Mouse (Mus musculus) bone marrow macrophage, adult 2 months (primary cell): ENCODE results near the gene Tfb2m. TPM values are rescaled to one million over a fixed set of nuclear protein-coding genes. Genes with fewer than 3 reads are reported as not detected.

Source experiments
- H3K27ac ChIP-seq: 2 replicates; pipeline ENCODE4 v1.5.1; 2012; ENCODE audit warnings: low read depth, low read length; ENCODE audit not compliant: insufficient read depth
- H3K4me1 ChIP-seq: 2 replicates; pipeline ENCODE4 v1.6.1; 2012; ENCODE audit warnings: low read length; ENCODE audit not compliant: control insufficient read depth, insufficient read depth
- H3K4me3 ChIP-seq: 2 replicates; pipeline ENCODE4 v1.5.1; 2012; ENCODE audit warnings: mild to moderate bottlenecking, low read length, moderate library complexity; ENCODE audit not compliant: insufficient read depth
- CTCF ChIP-seq: IDR thresholded peaks from 2 replicates; pipeline ENCODE4 v1.5.1; 2012; ENCODE audit warnings: low read depth, mild to moderate bottlenecking, low read length, moderate library complexity
- POLR2A ChIP-seq: IDR thresholded peaks from 2 replicates; pipeline ENCODE4 v1.6.1; 2012; ENCODE audit warnings: mild to moderate bottlenecking, low read depth, low read length, borderline replicate concordance
- polyA plus RNA-seq: library from polyadenylated mRNA; stranded (reverse); fragments of >200 nt; gene quantifications from 2 replicates; pipeline ENCODE4 v1.2.4, GENCODE M21; 2012; ENCODE audit not compliant: missing spikeins, insufficient read depth, insufficient read length

Tfb2m gene
- polyA plus RNA-seq, 1 experiment = 17.1 TPM

DNA sequence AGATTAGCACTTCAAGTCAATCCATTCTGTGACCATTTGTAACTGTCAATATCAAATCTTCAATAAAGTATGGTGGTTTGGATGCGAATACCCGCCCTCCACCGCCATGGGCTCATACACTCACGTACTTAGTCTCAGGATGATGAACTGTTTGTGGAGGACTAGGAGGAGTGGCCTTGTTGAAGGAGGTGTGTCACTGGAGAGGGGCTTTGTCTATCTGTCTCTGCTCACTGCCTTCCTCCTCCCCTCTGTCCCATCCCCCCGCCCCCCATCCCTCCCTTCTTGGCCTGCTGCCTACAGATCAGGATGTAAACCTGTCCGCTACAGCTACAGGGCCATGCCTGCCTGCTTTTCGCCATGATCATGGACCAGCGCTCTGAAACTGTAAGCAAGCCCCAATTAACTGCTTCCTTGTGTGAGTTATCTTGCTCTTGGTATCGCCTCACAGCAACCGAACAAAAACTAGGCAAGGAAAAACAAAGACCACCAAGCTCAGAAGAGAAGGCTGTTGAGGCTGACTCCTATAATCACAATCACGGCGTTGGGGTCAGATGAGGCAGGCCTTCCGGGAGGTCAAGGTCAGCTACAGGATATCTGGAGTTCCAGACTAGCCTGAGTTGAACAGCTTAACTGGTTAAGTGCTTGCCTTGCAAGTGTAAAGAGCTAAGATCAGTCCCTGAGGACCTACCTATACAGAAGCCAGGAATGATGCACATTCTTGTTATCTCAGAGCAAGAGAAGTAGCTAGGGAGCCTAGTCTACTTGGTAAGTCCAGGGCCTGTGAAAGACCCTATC, 35.3 kb downstream of the Tfb2m start:
- Histone ChIP-seq H3K27ac (no peak overlapping the region), H3K4me1 (no peaks in the 10 kb centered on the region; the same call in 1 of the 2 replicates), H3K4me3 (no peak overlapping the region)
- TF ChIP-seq CTCF = no peak
- TF ChIP-seq POLR2A = no peak

DNA sequence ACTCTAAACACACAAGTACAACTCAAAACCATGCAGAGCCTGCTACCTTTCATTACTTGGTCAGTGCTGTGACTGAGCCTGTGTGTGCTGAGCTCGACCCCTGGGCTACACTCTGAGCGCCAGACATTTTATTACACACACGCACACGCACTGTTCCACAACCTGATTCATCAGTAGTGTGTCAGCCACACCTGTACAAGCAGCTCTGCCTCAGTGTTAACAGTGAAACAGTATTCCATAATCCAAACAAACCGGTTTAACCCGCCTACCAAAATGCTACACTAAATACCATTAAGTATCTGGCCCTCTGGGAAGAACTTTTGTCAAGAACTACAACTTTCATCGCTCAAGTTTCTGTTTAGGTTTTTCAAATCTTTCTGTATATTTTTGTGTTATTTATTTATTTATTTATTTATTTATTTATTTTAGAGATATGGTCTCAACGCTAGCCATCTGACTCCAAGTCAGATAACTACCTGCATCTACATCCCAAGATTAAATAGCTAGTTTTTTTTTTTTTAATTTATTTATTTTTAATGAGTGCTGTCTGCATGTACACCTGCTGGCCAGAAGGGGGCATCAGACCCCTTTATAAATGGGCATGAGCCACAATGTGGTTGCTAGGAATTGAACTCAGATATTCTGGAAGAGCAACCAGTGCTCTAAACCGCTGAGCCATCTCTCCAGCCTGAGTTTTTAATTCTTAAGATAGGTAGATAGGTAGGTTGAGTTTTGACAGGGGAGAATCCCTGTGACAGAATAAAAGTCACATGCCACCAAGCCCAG, 39.3 kb downstream of the Tfb2m start:
- TF ChIP-seq POLR2A = no peak
- TF ChIP-seq CTCF = no peak
- Histone ChIP-seq H3K27ac (no peak overlapping the region), H3K4me3 (no peak overlapping the region), H3K4me1 (peaks cover 2% of the 10 kb centered on the region; the same call in 1 of the 2 replicates)

DNA sequence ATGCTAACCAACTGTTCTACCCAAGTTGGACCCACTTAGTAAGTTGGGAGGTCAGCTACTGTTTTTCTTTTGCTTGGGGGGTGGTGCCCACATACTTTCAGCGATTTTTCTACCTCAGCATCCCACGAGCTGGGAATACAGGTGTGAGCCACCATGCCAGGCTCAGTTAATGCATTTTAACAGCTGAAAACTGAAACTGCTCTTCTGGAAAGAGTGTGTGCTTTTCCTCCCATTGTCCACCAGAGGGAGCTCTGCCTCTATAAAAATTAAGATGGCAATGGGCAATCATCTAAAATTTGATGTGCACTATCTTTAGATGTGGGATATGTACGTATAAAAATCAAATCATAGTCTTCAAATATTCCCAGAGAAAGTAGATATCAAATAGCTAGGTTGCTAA, 43.5 kb downstream of the Tfb2m start:
- no peak overlapping the region for H3K27ac ChIP-seq
- TF ChIP-seq CTCF (peak; percentile 39; the same call in 1 of the 2 replicates), POLR2A (no peak)
- H3K4me1 ChIP-seq = 0 out of 2 replicates have a peak, but pooled peaks cover 4% of the 10 kb centered on the region
- H3K4me3 ChIP-seq = no peak overlapping the region

DNA sequence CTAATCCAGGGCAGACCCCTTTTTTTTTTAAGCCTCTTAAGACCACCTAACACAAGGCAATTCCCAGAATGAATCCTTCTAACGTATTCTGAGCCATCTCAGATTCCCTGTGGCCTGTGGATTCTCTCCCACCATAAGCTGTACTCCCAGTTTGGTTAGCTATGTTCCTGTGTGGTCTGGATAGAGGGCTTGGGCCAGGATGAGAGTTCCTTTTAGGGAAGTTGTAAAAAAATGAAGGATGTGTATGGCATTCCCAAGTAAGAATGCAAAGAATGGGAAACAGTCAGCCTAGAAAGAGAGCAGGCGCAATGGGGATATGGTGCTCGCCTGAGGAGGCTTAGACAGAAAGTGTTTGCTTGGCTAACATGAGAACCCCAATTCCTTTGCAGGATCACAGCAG, 46.8 kb downstream of the Tfb2m start:
- Histone ChIP-seq H3K4me3 (no peak overlapping the region), H3K27ac (no peak overlapping the region), H3K4me1 (0 out of 2 replicates have a peak, but pooled peaks cover 4% of the 10 kb centered on the region)
- TF ChIP-seq CTCF (no peak), POLR2A (no peak)

DNA sequence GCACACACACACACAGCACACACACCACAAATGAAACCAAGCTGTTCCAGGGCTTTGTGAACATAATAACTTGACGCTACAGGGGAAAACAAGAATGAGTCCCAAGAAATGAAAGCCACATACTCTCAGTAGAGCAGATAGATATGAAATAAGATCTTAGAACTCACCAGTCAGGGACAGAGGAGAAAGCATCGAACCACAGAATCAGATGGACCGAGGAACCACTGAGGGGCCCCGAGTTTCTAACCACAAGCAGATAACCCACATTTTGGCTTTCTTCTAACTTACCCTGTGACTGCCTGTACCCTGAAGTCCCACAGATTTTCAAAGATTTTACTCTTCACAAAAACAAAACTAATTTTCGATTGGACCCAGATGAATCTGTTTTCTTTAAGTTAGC, 53.2 kb downstream of the Tfb2m start:
- TF ChIP-seq CTCF (no peak), POLR2A (no peak)
- Histone ChIP-seq H3K27ac (no peak overlapping the region), H3K4me1 (peaks cover 9% of the 10 kb centered on the region), H3K4me3 (no peak overlapping the region)

DNA sequence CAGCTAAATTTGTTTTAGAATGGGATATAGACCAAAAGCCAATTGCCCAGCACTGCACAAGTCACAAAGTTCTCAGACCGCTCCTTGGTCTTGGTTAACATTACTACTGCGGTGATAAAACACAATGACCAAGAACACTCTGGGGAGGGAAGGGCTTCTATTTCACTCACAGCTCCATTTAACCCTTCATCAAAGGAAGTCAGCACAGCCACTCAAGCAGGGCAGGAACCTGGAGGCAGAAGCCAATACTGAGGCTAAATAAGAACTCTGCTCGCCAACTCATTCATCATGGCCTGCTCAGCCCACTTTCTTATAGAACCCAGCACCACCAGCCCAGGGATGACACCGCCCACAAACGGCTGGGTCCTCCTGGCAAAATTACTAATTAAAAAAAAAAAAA, 57.5 kb downstream of the Tfb2m start:
- TF ChIP-seq CTCF (no peak), POLR2A (no peak)
- peak overlapping the region; percentile 76 for H3K27ac ChIP-seq
- no peak overlapping the region for H3K4me3 ChIP-seq
- peaks cover 24% of the 10 kb centered on the region for H3K4me1 ChIP-seq

DNA sequence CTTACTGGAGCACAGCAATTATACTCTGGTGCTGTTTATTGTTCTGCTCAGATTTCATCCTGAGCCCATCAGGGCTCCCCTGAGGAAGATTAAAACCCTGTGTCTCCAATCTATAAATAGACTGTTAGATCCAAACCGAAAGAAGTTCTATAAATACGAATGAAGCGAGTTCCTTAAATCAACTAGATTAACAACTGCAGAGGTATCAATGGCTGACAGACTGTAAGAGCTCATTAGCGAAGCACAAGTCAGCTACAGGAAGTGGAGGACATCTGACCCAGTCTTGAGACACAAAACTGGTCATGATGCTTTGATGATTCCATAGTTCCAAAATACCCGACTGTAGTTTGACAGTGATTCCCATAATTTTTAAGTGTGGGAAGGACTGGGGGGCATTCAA, 58.1 kb downstream of the Tfb2m start:
- H3K27ac ChIP-seq = peak overlapping the region; percentile 76
- H3K4me1 ChIP-seq = peaks cover 24% of the 10 kb centered on the region
- H3K4me3 ChIP-seq = no peak overlapping the region; the same call in 1 of the 2 replicates
- TF ChIP-seq POLR2A (no peak), CTCF (no peak)

DNA sequence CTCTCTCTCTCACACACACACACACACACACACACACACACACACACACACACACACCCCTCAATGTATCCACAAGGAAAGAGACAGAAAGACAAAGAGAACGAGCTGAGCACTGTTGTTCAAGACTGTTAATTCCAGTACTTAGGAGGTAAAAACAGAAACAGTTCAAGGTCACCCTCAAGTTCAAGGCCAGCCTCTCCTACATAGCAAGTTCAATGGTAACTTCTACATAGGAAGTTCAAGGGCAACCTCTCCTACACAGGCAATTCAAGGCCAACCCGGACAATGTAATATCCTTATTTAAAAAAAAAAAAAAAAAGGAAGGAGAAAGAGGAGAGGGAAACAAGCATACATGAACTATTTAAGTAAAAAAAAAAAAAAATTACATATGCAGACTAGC, 58.8 kb downstream of the Tfb2m start:
- Histone ChIP-seq H3K4me1 (peaks cover 24% of the 10 kb centered on the region), H3K4me3 (no peak overlapping the region), H3K27ac (no peak overlapping the region)
- TF ChIP-seq POLR2A (no peak), CTCF (no peak)

DNA sequence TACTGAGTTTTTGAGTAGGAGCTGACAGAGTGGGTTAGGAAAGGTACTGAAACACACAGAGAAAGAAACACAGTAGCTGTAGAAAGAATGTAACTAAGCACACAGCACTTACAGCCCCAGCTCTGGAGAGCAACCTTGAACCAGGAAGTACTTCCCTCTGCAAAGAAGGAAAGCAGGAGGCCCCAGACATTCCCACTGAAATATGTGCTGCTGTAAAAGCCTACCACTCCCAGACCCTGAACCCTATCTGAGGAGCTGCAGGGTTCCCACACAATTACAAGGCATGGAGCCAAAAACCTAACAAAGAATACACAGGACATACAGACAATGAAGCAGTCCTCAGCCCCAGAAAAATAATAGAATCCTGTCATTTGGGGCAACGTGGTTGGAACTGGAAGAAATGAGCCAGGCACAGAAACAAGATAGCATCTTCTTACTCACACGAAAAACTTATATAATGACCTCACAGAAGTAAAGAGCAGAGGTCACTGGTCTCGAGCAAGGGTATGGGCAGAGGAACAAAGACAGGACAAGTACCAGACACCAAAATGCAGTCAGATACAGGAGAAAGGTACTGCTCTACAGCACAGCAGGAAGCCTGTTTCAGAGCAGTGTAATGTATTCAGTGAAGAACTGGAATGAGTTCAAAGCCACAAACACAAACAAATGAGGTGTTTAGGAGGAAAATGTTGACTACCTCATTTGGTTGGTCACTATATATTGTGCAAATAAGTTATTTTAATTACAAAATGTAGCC, 60.1 kb downstream of the Tfb2m start:
- TF ChIP-seq CTCF (no peak), POLR2A (no peak)
- Histone ChIP-seq H3K27ac (peak overlapping the region; percentile 3; the same call in 1 of the 2 replicates), H3K4me1 (peaks cover 24% of the 10 kb centered on the region), H3K4me3 (no peak overlapping the region)
